ENCODE assay signal across 7 mouse cellular contexts in genomic region chr1:195130953-195131674, GRCm38 (mm10). TPM values are rescaled to one million over a fixed set of nuclear protein-coding genes. Genes with fewer than 3 reads are reported as not detected.
A peak's percentile ranks its signal among the peaks of the same experiment; 100 is the strongest.
DNase-seq lines count a peak whose midpoint lies in the region; ATAC-seq lines count a peak whose summit lies in the region.

Gene Cr1l (minus strand): TSS chr1:195131586.

- peak; percentile 88 for DNase-seq in adrenal gland, postnatal 25 days
- peak; percentile 99 for DNase-seq in heart, adult 11 months
- peak; percentile 90 for DNase-seq in kidney, adult 18-20 months
- DNase-seq in limb, embryonic 11.5 days (ENCODE audit: low spot score) = peak; percentile 88
- peak; percentile 94 for DNase-seq in midbrain, embryonic 14.5 days
- peak; percentile 84 to 86 for DNase-seq in spleen, adult 18-20 months

- ATAC-seq in embryonic facial prominence, embryonic 12.5 days (ENCODE audit: insufficient number of reproducible peaks, insufficient read depth, low FRiP score, low TSS enrichment) = peak; percentile 99
- peak; percentile 99 for ATAC-seq in limb, embryonic 11.5 days (ENCODE audit: insufficient number of reproducible peaks, low FRiP score, low TSS enrichment, low read depth)
- peak; percentile 96 for ATAC-seq in midbrain, embryonic 14.5 days (ENCODE audit: low FRiP score, low TSS enrichment)

- peak within 1 kb of the TSS; percentile 41 for H3K4me2 ChIP-seq in embryonic facial prominence, embryonic 12.5 days (replicated peaks)
- H3K4me2 ChIP-seq in limb, embryonic 11.5 days (ENCODE audit: low read depth, severe bottlenecking) = peak within 1 kb of the TSS; percentile 45
- peak within 1 kb of the TSS; percentile 63 for H3K4me2 ChIP-seq in midbrain, embryonic 14.5 days (ENCODE audit: low read length)

- H3K4me3 ChIP-seq in embryonic facial prominence, embryonic 12.5 days = peak within 1 kb of the TSS; percentile 59
- peak within 1 kb of the TSS; percentile 57 for H3K4me3 ChIP-seq in limb, embryonic 11.5 days (ENCODE audit: low read depth, low read length)
- peak within 1 kb of the TSS; percentile 65 for H3K4me3 ChIP-seq in midbrain, embryonic 14.5 days (replicated peaks; ENCODE audit: low read depth, low read length)

- H3K27me3 ChIP-seq in embryonic facial prominence, embryonic 12.5 days = no peaks in the 10 kb centered on the region
- H3K27me3 ChIP-seq in limb, embryonic 11.5 days (ENCODE audit: control insufficient read depth, insufficient read depth, low read length) = no peaks in the 10 kb centered on the region
- no peaks in the 10 kb centered on the region for H3K27me3 ChIP-seq in midbrain, embryonic 14.5 days (ENCODE audit: control insufficient read depth, insufficient read depth, low read length)

- under 1% methylated on average over 31 of the region's 31 CpGs for WGBS in embryonic facial prominence, embryonic 12.5 days
- WGBS in limb, embryonic 11.5 days = under 1% methylated on average over 31 of the region's 31 CpGs
- whole genome bisulfite sequencing in midbrain, embryonic 14.5 days = under 1% methylated on average over 31 of the region's 31 CpGs

- peak within 1 kb of the TSS; percentile 96 for H3K27ac ChIP-seq in embryonic facial prominence, embryonic 12.5 days
- H3K27ac ChIP-seq in limb, embryonic 11.5 days (replicated peaks; ENCODE audit: low read depth, low read length) = peak within 1 kb of the TSS; percentile 85
- H3K27ac ChIP-seq in midbrain, embryonic 14.5 days (replicated peaks; ENCODE audit: low read depth, low read length) = peak within 1 kb of the TSS; percentile 88

- H3K9me3 ChIP-seq in embryonic facial prominence, embryonic 12.5 days = no peaks in the 10 kb centered on the region
- no peaks in the 10 kb centered on the region for H3K9me3 ChIP-seq in limb, embryonic 11.5 days (ENCODE audit: control insufficient read depth, low read length)
- no peaks in the 10 kb centered on the region for H3K9me3 ChIP-seq in midbrain, embryonic 14.5 days (ENCODE audit: control insufficient read depth, low read length)

- peaks cover 4% of the 10 kb centered on the region for H3K36me3 ChIP-seq in embryonic facial prominence, embryonic 12.5 days
- no peaks in the 10 kb centered on the region for H3K36me3 ChIP-seq in limb, embryonic 11.5 days (ENCODE audit: control insufficient read depth, insufficient read depth, low read length)
- H3K36me3 ChIP-seq in midbrain, embryonic 14.5 days (ENCODE audit: control insufficient read depth, insufficient read depth, low read length) = no peaks in the 10 kb centered on the region

- H3K4me1 ChIP-seq in embryonic facial prominence, embryonic 12.5 days = no peaks in the 10 kb centered on the region
- no peaks in the 10 kb centered on the region for H3K4me1 ChIP-seq in limb, embryonic 11.5 days (ENCODE audit: control insufficient read depth, insufficient read depth, low read length)
- H3K4me1 ChIP-seq in midbrain, embryonic 14.5 days (ENCODE audit: control insufficient read depth, insufficient read depth, low read length) = 0 out of 2 replicates have a peak, but pooled peaks cover 7% of the 10 kb centered on the region

- H3K9ac ChIP-seq in embryonic facial prominence, embryonic 12.5 days = peak within 1 kb of the TSS; percentile 79
- H3K9ac ChIP-seq in limb, embryonic 11.5 days (ENCODE audit: low read length) = peak within 1 kb of the TSS; percentile 75
- H3K9ac ChIP-seq in midbrain, embryonic 14.5 days (replicated peaks; ENCODE audit: low read length) = peak within 1 kb of the TSS; percentile 75

RNA-seq across cellular contexts. Expression of gene Cr1l, which starts in this region (rescaled TPM):
- 88.8 and 90.9 TPM in 2 replicates for total RNA-seq in adrenal gland, postnatal 25 days (2021)
- polyA plus RNA-seq in embryonic facial prominence, embryonic 12.5 days (2016; fragmentation: Nextera tagmentation; extraction: Ambion mirVana) = 46.5 and 50.5 TPM in 2 replicates
- polyA plus RNA-seq in limb, embryonic 11.5 days (2014; fragmentation: Nextera tagmentation; extraction: Ambion mirVana) = 43.8 and 45.3 TPM in 2 replicates
- 32.1 and 35.9 TPM in 2 replicates for polyA plus RNA-seq in midbrain, embryonic 14.5 days (2014; fragmentation: Nextera tagmentation; extraction: Ambion mirVana)

Comparison
In these comparisons a context has a peak if more than half of its experiments do, and no peak if none do; other contexts are left out.
1. Peak in every context shown above with its lines: DNase-seq, ATAC-seq, H3K4me3 ChIP-seq and H3K27ac ChIP-seq.